Mouse (Mus musculus) heart, embryonic 14.5 days (tissue): Measurements from ENCODE around the gene Erbin. TPM values are rescaled to one million over a fixed set of nuclear protein-coding genes. Genes with fewer than 3 reads are reported as not detected.

Experiments
- ATAC-seq: fragments of 200-750 bp; cut with Nextera tagmentation; 2 replicates; pipeline ENCODE4 v1.8.0; 2017; ENCODE audit warnings: low read depth, moderate TSS enrichment; ENCODE audit not compliant: insufficient number of reproducible peaks, insufficient read depth, low FRiP score
- H3K27ac ChIP-seq, 2 experiments: fragments of 200-500 bp in 1 of 2; fragments of 300-500 bp in 1 of 2; sonication (generic) in 1 of 2; replicated peaks in 1 of 2; 2 replicates each; pipeline ENCODE4 v1.5.1; 2012 to 2014; ENCODE audit warnings: low read depth in 2 of 2, low read length in 2 of 2, control low read depth in 1 of 2, mild to moderate bottlenecking in 1 of 2, mixed read lengths in 1 of 2; ENCODE audit not compliant: control insufficient read depth in 1 of 2, insufficient read depth in 1 of 2
- H3K27me3 ChIP-seq: fragments of 300-500 bp; sonication (generic); 2 replicates; pipeline ENCODE4 v1.6.1; 2014; ENCODE audit warnings: mild to moderate bottlenecking, low read length, control low read depth; ENCODE audit not compliant: control insufficient read depth, insufficient read depth
- H3K36me3 ChIP-seq: fragments of 300-500 bp; sonication (generic); 2 replicates; pipeline ENCODE4 v1.6.1; 2014; ENCODE audit warnings: mild to moderate bottlenecking, control low read depth, low read length, mixed read lengths; ENCODE audit not compliant: control insufficient read depth, insufficient read depth
- H3K4me1 ChIP-seq, 2 experiments: fragments of 200-500 bp in 1 of 2; fragments of 300-500 bp in 1 of 2; sonication (generic) in 1 of 2; 2 replicates each; pipeline ENCODE4 v1.6.1; 2012 to 2014; ENCODE audit warnings: low read length in 2 of 2, control low read depth in 1 of 2, mixed read lengths in 1 of 2; ENCODE audit not compliant: control insufficient read depth in 2 of 2, insufficient read depth in 2 of 2
- H3K4me2 ChIP-seq: fragments of 300-500 bp; sonication (generic); 2 replicates; pipeline ENCODE4 v1.6.1; 2014; ENCODE audit warnings: mild to moderate bottlenecking, low read length
- H3K4me3 ChIP-seq, 2 experiments: fragments of 200-500 bp in 1 of 2; fragments of 300-500 bp in 1 of 2; sonication (generic) in 1 of 2; 2 replicates each; pipeline ENCODE4 v1.5.1; 2012 to 2014; ENCODE audit warnings: low read length in 2 of 2, mild to moderate bottlenecking in 2 of 2, control low read depth in 1 of 2, low read depth in 1 of 2, moderate library complexity in 1 of 2; ENCODE audit not compliant: control insufficient read depth in 1 of 2, insufficient read depth in 1 of 2
- H3K9ac ChIP-seq: fragments of 300-500 bp; sonication (generic); 2 replicates; pipeline ENCODE4 v1.6.1; 2014; ENCODE audit warnings: mild to moderate bottlenecking, low read length
- H3K9me3 ChIP-seq: fragments of 300-500 bp; sonication (generic); 2 replicates; pipeline ENCODE4 v1.6.1; 2016; ENCODE audit warnings: low read length, control low read depth; ENCODE audit not compliant: control insufficient read depth
- WGBS: fragments of 180-500 bp; shearing (Covaris S2); extraction: QIAGEN DNeasy Blood & Tissue Kit; methylation state at CpG from one replicate; pipeline ENCODE4 v1.1.7; 2014; 5-methylcytosine and 5-hydroxymethylcytosine counted together
- polyA plus RNA-seq: library from polyadenylated mRNA; unstranded; fragments of >200 nt; fragmentation: Nextera tagmentation; extraction: Ambion mirVana; gene quantifications from 2 replicates; pipeline ENCODE4 v1.2.1, GENCODE M21; 2014

Gene Erbin
- polyA plus RNA-seq, result 22.7 and 24.8 TPM in 2 replicates

DNA sequence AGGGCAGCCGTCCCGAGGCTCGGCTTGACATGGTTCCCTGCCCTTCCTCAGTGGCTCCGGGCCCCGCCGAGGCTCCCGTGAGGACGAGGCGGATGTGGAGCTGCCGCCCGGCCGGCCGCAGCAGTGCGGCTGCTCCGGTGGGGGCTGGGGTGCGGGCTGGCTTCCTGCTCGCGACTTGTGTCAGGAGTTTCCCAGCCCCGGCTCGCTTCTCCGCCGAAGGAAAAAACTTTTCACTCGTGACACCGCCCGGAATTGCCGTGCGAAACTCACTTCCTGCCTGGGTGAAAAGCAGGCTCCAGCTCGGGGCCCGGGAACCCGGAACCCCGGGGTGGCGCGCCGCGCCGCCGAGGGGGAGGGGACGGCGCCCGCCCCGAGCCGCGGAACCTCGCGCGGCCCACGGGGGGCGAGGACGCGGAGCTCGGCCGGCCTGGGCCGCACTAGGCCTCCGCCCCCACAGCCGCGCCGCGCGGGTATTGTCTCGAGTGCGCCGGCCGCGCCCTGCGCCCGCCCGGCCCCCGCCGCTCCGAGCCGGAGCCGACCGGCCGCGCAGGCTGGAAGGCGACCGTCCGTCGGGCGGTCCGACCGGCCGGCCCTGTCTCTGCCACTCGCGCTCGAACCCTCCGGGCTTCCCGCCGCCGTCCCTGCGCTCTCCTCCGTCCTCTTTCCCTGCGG is at the start of gene Erbin:
Erbin (minus strand) TSS at position 254 of the 672 bp plus-strand sequence.
- Histone ChIP-seq H3K4me2 (peak within 1 kb of the TSS; percentile 88), H3K9me3 (no peaks in the 10 kb centered on the region), H3K27ac (peak within 1 kb of the TSS; percentile 99 to 100), H3K4me1 (peaks cover 0 to 18% of the 10 kb centered on the region in 2 experiments; a peak in 2 of 4 replicates), H3K9ac (peak within 1 kb of the TSS; percentile 99), H3K36me3 (no peaks in the 10 kb centered on the region), H3K27me3 (no peaks in the 10 kb centered on the region), H3K4me3 (peak within 1 kb of the TSS; percentile 93 to 97)
- peak; percentile 71 for ATAC-seq
- under 1% methylated on average over 80 of the region's 93 CpGs for WGBS

DNA sequence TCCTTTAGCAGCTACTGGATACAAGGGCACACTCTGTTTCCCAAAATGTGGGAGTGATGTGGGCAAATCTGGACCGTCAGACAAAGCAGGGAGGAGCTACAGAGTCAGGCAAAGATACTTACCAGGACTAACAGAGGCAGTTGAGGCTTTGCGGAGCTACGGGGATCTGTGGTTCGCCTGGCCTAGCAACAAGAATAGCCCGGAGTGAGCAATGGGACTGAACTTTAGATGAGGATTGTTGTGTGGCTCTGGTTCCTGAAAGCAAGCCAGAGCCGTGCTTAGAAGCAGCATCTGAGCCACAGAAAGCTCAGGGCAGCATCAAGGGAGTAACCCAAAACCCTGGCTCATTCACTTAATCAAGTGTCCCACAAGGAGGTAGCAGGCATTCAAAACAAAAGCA is 49.6 kb upstream of the Erbin start:
- 52% methylated on average over 6 of the region's 6 CpGs for WGBS
- Histone ChIP-seq H3K36me3 (no peaks in the 10 kb centered on the region), H3K4me2 (no peak overlapping the region), H3K27me3 (no peaks in the 10 kb centered on the region), H3K9me3 (no peaks in the 10 kb centered on the region), H3K4me1 (peaks cover 7 to 10% of the 10 kb centered on the region in 2 experiments; a peak in 3 of 4 replicates), H3K9ac (no peak overlapping the region), H3K27ac (no peak overlapping the region), H3K4me3 (no peak overlapping the region)
- ATAC-seq, result no peak

- H3K9me3 ChIP-seq, result no peaks in the 10 kb centered on the region
- H3K27me3 ChIP-seq, result no peaks in the 10 kb centered on the region
- no peak for ATAC-seq
- peaks cover 4 to 6% of the 10 kb centered on the region in 2 experiments; a peak in 3 of 4 replicates for H3K4me1 ChIP-seq
- H3K4me2 ChIP-seq, result no peak overlapping the region
- no peaks in the 10 kb centered on the region for H3K36me3 ChIP-seq
- H3K27ac ChIP-seq, result no peak overlapping the region
- H3K9ac ChIP-seq, result no peak overlapping the region
- WGBS, result 88% methylated on average over 9 of the region's 9 CpGs
- H3K4me3 ChIP-seq, result no peak overlapping the region
Measured at GRCm38 (mm10) chr13:103967987-103968386, 47.7 kb upstream of the Erbin start.

DNA sequence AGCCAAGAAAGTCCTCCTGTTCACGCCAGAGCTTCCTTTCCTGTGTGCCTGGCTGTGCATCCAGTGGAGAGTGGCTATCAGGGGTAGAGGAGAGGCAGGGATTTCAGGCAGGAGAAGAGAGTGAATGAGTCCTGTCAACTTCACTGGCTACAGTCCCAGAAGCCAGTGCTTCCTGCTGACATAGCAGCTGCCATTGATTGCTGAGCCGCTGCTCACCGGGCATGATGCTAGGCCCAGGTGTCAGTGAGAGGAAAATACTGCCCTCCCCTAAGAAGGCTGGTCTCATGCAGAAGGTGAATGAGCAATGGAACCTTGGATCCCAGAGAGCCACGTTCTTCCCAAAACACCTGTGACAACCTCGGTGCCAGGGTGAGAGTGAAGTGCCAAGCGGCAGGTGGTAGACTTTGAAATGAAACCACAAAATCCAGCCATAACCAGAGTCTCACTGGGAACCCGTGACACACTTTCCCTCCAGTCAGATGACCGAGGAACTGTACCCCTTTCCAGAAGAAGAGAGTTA is 46.4 kb upstream of the Erbin start:
- WGBS, result 77% methylated on average over 8 of the region's 8 CpGs

DNA sequence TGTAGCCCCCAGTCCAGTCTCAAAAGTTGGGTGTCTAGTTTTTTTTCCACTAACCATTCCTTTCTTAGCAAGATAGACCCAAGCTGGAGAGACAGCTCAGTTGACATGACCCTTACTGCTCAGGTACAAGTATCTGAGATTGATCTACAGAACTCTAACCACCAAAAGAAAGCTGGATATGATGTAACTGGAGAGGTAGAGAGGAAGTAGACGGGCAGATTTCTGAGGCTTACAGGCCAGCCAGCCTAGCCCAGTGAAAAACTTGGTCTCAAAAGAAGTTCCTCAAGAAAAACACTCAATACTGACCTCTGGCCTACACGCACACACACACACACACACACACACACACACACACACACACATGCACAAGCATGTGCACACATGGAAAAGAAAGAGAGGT is 44.9 kb upstream of the Erbin start:
- no peak overlapping the region for H3K27ac ChIP-seq
- H3K36me3 ChIP-seq, result no peaks in the 10 kb centered on the region
- H3K4me1 ChIP-seq, result peaks cover under 1 to 6% of the 10 kb centered on the region in 2 experiments; a peak in 3 of 4 replicates
- no peaks in the 10 kb centered on the region for H3K27me3 ChIP-seq
- WGBS, result 77% methylated on average over 2 of the region's 2 CpGs
- no peak overlapping the region for H3K9ac ChIP-seq
- no peak for ATAC-seq
- H3K9me3 ChIP-seq, result no peaks in the 10 kb centered on the region
- no peak overlapping the region for H3K4me3 ChIP-seq
- no peak overlapping the region for H3K4me2 ChIP-seq

More for the DNA sequence above, 46.4 kb upstream of the Erbin start:
- Histone ChIP-seq H3K4me1 (peaks cover 4 to 6% of the 10 kb centered on the region in 2 experiments; a peak in 3 of 4 replicates), H3K36me3 (no peaks in the 10 kb centered on the region), H3K9ac (no peak overlapping the region), H3K27me3 (no peaks in the 10 kb centered on the region), H3K9me3 (no peaks in the 10 kb centered on the region), H3K4me2 (no peak overlapping the region), H3K27ac (no peak overlapping the region), H3K4me3 (no peak overlapping the region)
- ATAC-seq, result no peak

- H3K9ac ChIP-seq, result no peak overlapping the region
- no peak overlapping the region for H3K27ac ChIP-seq
- H3K9me3 ChIP-seq, result no peaks in the 10 kb centered on the region
- H3K4me2 ChIP-seq, result no peak overlapping the region
- no peaks in the 10 kb centered on the region for H3K27me3 ChIP-seq
- WGBS, result 35% methylated on average over 2 of the region's 2 CpGs
- H3K4me3 ChIP-seq, result no peak overlapping the region
- H3K36me3 ChIP-seq, result no peaks in the 10 kb centered on the region
- peaks cover 0 to 4% of the 10 kb centered on the region in 2 experiments; a peak in 2 of 4 replicates for H3K4me1 ChIP-seq
- no peak; the same call in 1 of the 2 replicates for ATAC-seq
Measured at GRCm38 (mm10) chr13:103963094-103963493, 42.8 kb upstream of the Erbin start.

- no peak for ATAC-seq
- Histone ChIP-seq H3K4me3 (no peak overlapping the region), H3K4me2 (no peak overlapping the region), H3K4me1 (peaks cover 0 to 4% of the 10 kb centered on the region in 2 experiments; a peak in 2 of 4 replicates), H3K27me3 (no peaks in the 10 kb centered on the region), H3K9me3 (no peaks in the 10 kb centered on the region), H3K27ac (no peak overlapping the region), H3K36me3 (no peaks in the 10 kb centered on the region), H3K9ac (no peak overlapping the region)
- 71% methylated on average over 5 of the region's 5 CpGs for WGBS
Measured at GRCm38 (mm10) chr13:103959841-103960240, 39.5 kb upstream of the Erbin start.
